Mouse (Mus musculus) spleen, postnatal 36 days (tissue): ENCODE data around the gene Ptprh.

ENCODE experiments used
- DNase-seq, 2 experiments: peaks; one replicate each; pipeline ENCODE4 v3.0.0; 2022; ENCODE audit warnings: low spot score in 2 of 2, mixed read lengths in 1 of 2

The Ptprh gene

DNA sequence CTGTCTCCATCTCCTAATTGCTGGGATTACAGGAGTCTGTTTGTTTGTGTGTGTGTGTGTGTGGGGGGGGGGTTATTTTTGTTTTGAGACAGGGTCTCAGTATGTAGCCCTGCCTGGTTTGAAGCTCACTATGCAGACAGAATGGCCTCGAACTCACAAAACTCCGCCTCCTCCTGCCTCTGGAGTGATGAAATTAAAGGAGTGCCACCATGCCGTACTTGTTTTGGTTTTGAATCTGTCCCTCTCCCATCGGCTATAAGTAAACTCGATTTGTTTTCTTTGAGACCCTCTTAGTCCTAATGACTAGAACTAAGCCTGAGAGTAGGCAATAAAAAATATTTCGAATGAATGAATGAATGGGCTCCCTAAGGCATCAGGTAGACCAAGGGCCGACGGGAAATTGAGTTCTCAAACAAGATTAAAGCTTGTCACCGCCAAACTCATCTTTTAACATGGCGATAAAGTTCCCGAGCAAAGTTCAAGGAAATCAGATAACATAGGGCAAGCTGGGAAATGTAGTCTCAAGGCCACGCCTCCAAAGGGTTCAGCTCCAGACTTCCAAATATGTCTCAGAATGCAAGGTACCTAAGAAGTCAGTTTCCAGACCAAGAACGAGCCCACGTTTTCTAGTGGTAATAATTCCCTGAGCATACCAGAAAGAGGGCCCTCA is 101.3 kb downstream of the Ptprh start:
- DNase-seq: peak; percentile 42 to 56

DNA sequence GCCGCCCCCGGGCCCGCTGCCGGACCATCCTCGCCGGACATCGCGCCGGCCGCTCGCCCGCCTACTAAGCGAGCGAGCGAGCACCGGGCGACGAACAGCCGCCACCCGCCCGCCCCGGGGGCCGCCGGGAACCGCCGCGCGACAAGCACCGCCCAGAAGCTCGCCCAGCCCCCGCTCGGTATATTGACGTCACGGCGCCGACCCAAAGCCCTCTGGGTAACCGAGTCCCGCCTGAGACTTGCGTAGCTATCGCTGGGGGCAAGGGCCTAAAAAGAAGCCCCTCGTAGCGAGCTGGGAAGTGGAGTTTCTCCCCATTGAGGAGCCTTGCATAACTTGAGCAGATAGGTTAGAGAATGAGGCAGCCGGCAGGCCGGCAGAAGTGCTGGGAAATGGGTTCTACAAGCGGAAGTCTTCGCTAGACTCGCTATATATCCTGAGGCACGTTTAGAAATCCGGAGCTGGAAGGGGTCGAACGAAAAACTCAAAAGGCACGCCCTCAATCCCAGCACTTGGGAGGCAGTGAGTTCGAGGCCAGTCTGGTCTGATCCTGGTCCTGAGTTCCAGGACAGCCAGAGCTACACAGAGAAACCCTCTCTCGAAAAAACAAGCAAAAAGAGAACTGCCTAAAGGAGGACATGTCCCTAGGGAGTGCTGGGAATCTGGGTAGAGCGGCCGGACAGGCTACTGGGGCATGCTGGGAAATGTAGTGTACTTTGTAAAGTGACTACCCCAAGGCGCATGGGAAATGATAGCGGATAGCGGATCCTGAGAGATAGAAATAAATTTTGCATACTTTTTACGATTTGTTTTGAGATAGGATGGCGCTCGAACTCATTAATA is 102.1 kb downstream of the Ptprh start, which contains the start of gene Ppp1r12c:
TSS of gene Ppp1r12c (minus strand) at position 123 of the 840 bp plus-strand sequence.
- peak; percentile 93 to 94 for DNase-seq

DNA sequence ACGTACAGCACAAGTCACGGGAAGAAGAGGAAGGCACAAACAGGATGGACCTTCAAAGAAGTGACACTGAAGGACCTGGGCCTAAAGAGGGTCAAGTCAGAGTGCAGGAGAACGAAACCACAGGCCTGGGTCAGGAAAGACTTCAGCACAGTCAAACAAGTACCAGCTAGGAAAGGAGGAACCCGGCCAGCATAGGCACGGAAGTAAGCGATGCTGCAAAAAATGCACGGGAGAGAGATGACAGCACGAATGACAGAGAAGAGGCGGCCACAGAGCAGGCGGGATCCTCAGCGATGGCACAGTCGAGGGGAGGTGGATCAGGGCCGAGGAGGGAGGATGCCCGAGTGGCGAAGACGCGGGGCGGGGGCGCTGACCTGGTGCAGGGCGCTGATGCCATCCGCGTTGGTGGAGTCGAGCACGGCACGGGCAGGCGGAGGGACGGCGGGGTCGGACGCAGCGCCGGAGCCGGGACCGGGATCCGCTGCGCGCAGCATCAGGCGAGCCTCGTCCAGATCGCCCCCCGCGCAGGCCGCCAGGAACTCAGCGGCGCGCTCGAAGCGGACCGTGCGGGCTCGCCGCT is 102.9 kb downstream of the Ptprh start:
- DNase-seq: peak; percentile 36 to 46

DNA sequence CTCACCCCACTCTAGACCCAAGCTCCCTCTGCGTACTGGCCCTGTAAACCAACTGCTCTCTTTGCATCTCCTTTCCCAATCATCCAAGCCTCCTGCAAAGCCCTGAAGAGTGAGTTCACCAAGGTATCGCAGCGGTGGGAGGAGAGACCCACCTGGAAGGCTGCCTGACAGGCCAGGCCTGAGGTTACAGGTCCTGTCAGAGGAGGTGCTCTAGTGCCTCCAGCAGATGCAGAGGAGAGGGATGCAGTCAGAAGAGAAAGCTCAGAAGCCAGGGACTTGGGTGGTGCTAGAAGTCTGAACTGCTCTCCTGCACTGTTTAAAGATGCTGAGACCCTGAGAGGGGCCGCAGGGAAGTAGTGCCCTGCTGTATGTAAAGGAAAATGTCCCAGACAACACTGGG is 104.8 kb downstream of the Ptprh start:
- DNase-seq: no peak
